Comparison of ENCODE assay signal across 8 mouse cellular contexts in the genomic region with DNA sequence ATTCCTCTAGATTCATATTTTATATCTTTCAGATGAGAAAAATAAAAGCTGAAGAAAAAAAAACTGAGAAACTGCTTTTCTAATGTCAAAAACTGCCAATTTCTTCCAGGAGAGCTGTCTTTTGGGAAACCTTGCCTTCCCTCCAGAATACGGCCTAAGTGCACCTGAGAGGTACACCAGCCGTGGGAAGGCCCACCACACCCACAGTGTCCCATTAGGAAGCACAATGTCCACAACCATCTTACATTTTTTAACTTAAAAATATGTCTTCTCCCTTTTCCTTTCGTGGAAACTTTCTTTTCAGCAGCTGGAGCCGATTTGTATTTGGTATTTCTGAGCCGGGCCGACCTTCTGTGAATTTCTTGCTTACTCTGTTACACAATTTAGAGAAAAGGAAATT. TPM values are rescaled to one million over a fixed set of nuclear protein-coding genes. Genes with fewer than 3 reads are reported as not detected.
A peak's percentile ranks its signal among the peaks of the same experiment; 100 is the strongest.
DNase-seq lines count a peak whose midpoint lies in the region; ATAC-seq and TF ChIP-seq lines count a peak whose summit lies in the region.

No protein-coding gene starts in this region.

- WGBS in spleen, adult 2 months: 23% methylated on average over 6 of the region's 6 CpGs
- WGBS in forebrain, embryonic 10.5 days: 40% methylated on average over 6 of the region's 6 CpGs
- 31% methylated on average over 6 of the region's 6 CpGs for WGBS in limb, embryonic 11.5 days
- 18% methylated on average over 6 of the region's 6 CpGs for WGBS in stomach, embryonic 15.5 days

- no peaks in the 10 kb centered on the region for H3K27me3 ChIP-seq in spleen, adult 2 months (ENCODE audit: control insufficient read depth, insufficient read depth, low read length)
- H3K27me3 ChIP-seq in forebrain, embryonic 10.5 days (ENCODE audit: poor library complexity, severe bottlenecking): no peaks in the 10 kb centered on the region
- H3K27me3 ChIP-seq in limb, embryonic 11.5 days (ENCODE audit: control insufficient read depth, insufficient read depth, low read length): no peaks in the 10 kb centered on the region
- H3K27me3 ChIP-seq in stomach, embryonic 15.5 days (replicated peaks): no peaks in the 10 kb centered on the region

- ATAC-seq in limb, embryonic 11.5 days (ENCODE audit: insufficient number of reproducible peaks, low FRiP score, low TSS enrichment, low read depth): no peak
- no peak for ATAC-seq in stomach, embryonic 15.5 days (ENCODE audit: insufficient read depth, low FRiP score, low read depth)

- DNase-seq in spleen, adult 2 months (ENCODE audit: low read depth in 1 of 2, low spot score in 2 of 2): no peak
- no peak for DNase-seq in spleen, postnatal 14 days (ENCODE audit: low spot score in 2 of 2)
- DNase-seq in forebrain, embryonic 10.5 days (ENCODE audit: extremely low spot score, low spot score): no peak
- no peak for DNase-seq in limb, embryonic 11.5 days (ENCODE audit: low spot score)
- no peak for DNase-seq in thymus, adult 18-20 months
- no peak for DNase-seq in urinary bladder, postnatal 36 days (ENCODE audit: low spot score in 2 of 2)
- no peak for DNase-seq in ovary, postnatal 14 days (ENCODE audit: low spot score)

- H3K4me1 ChIP-seq in spleen, adult 2 months (ENCODE audit: control insufficient read depth, insufficient read depth, insufficient read length): no peaks in the 10 kb centered on the region
- peaks cover 13% of the 10 kb centered on the region for H3K4me1 ChIP-seq in forebrain, embryonic 10.5 days
- peaks cover 5% of the 10 kb centered on the region; the same call in 1 of the 2 replicates for H3K4me1 ChIP-seq in limb, embryonic 11.5 days (ENCODE audit: control insufficient read depth, insufficient read depth, low read length)
- H3K4me1 ChIP-seq in stomach, embryonic 15.5 days: peaks cover 7% of the 10 kb centered on the region; the same call in 1 of the 2 replicates

- H3K4me2 ChIP-seq in limb, embryonic 11.5 days (ENCODE audit: low read depth, severe bottlenecking): peak overlapping the region; percentile 47
- peak overlapping the region; percentile 64 for H3K4me2 ChIP-seq in stomach, embryonic 15.5 days

- H3K9ac ChIP-seq in limb, embryonic 11.5 days (ENCODE audit: low read length): peak overlapping the region; percentile 49; the same call in 1 of the 2 replicates
- peak overlapping the region; percentile 80 for H3K9ac ChIP-seq in stomach, embryonic 15.5 days

- TF ChIP-seq CTCF in spleen, adult 2 months (IDR thresholded peaks at IDR 0.05; ENCODE audit: extremely low read depth, insufficient read depth, insufficient read length, insufficient replicate concordance): no peak

- H3K4me3 ChIP-seq in spleen, adult 2 months (ENCODE audit: extremely low read depth, insufficient read depth, insufficient read length): no peak overlapping the region
- peak overlapping the region; percentile 96 for H3K4me3 ChIP-seq in forebrain, embryonic 10.5 days
- peak overlapping the region; percentile 88 for H3K4me3 ChIP-seq in limb, embryonic 11.5 days (ENCODE audit: low read depth, low read length)
- peak overlapping the region; percentile 98 for H3K4me3 ChIP-seq in stomach, embryonic 15.5 days (replicated peaks)

- 0 out of 2 replicates have a peak, but pooled peaks cover 2% of the 10 kb centered on the region for H3K9me3 ChIP-seq in forebrain, embryonic 10.5 days
- no peaks in the 10 kb centered on the region for H3K9me3 ChIP-seq in limb, embryonic 11.5 days (ENCODE audit: control insufficient read depth, low read length)
- H3K9me3 ChIP-seq in stomach, embryonic 15.5 days: no peaks in the 10 kb centered on the region

- H3K36me3 ChIP-seq in spleen, adult 2 months (ENCODE audit: control insufficient read depth, insufficient read depth, low read length): peaks cover 16% of the 10 kb centered on the region
- H3K36me3 ChIP-seq in forebrain, embryonic 10.5 days (replicated peaks): peaks cover 41% of the 10 kb centered on the region
- no peaks in the 10 kb centered on the region; the same call in 1 of the 2 replicates for H3K36me3 ChIP-seq in limb, embryonic 11.5 days (ENCODE audit: control insufficient read depth, insufficient read depth, low read length)
- H3K36me3 ChIP-seq in stomach, embryonic 15.5 days: peaks cover 12% of the 10 kb centered on the region

- 0 out of 2 replicates have a peak overlapping the region, but pooled peaks have one; percentile 33 for H3K27ac ChIP-seq in spleen, adult 2 months (ENCODE audit: insufficient read depth, low read length)
- H3K27ac ChIP-seq in forebrain, embryonic 10.5 days: peak overlapping the region; percentile 96
- no peak overlapping the region for H3K27ac ChIP-seq in limb, embryonic 11.5 days (replicated peaks; ENCODE audit: low read depth, low read length)
- peak overlapping the region; percentile 35; the same call in 1 of the 2 replicates for H3K27ac ChIP-seq in stomach, embryonic 15.5 days

- no peak for TF ChIP-seq POLR2A in spleen, adult 2 months (IDR thresholded peaks at IDR 0.05; ENCODE audit: low read depth, low read length)

RNA-seq across cellular contexts. Expression of gene Tmbim7, which starts 4.4 kb away (rescaled TPM):
- polyA plus RNA-seq in spleen, adult 2 months (2012; rRNA removed): not detected in 2 replicates
- polyA plus RNA-seq in forebrain, embryonic 10.5 days (2016; fragmentation: Nextera tagmentation; extraction: Ambion mirVana): not detected in 2 replicates
- polyA plus RNA-seq in limb, embryonic 11.5 days (2014; fragmentation: Nextera tagmentation; extraction: Ambion mirVana): not detected in 2 replicates
- polyA plus RNA-seq in stomach, embryonic 15.5 days (2015; fragmentation: Nextera tagmentation; extraction: Ambion mirVana): not detected in 2 replicates

RNA-seq across cellular contexts. Expression of gene Gatad1, which starts 10.4 kb away (rescaled TPM):
- 15.8 and 21.6 TPM in 2 replicates for polyA plus RNA-seq in spleen, adult 2 months (2012; rRNA removed)
- polyA plus RNA-seq in forebrain, embryonic 10.5 days (2016; fragmentation: Nextera tagmentation; extraction: Ambion mirVana): 70.6 and 77.4 TPM in 2 replicates
- polyA plus RNA-seq in limb, embryonic 11.5 days (2014; fragmentation: Nextera tagmentation; extraction: Ambion mirVana): 70.7 and 71.3 TPM in 2 replicates
- 56.0 and 59.3 TPM in 2 replicates for polyA plus RNA-seq in stomach, embryonic 15.5 days (2015; fragmentation: Nextera tagmentation; extraction: Ambion mirVana)

RNA-seq across cellular contexts. Expression of gene Rbm48, which starts 50.2 kb away (rescaled TPM):
- 3.3 and 3.4 TPM in 2 replicates for polyA plus RNA-seq in spleen, adult 2 months (2012; rRNA removed)
- 14.3 and 15.7 TPM in 2 replicates for polyA plus RNA-seq in forebrain, embryonic 10.5 days (2016; fragmentation: Nextera tagmentation; extraction: Ambion mirVana)
- polyA plus RNA-seq in limb, embryonic 11.5 days (2014; fragmentation: Nextera tagmentation; extraction: Ambion mirVana): 14.0 and 15.4 TPM in 2 replicates
- 10.3 and 10.6 TPM in 2 replicates for polyA plus RNA-seq in stomach, embryonic 15.5 days (2015; fragmentation: Nextera tagmentation; extraction: Ambion mirVana)

RNA-seq across cellular contexts. Expression of gene Pex1, which starts 50.7 kb away (rescaled TPM):
- polyA plus RNA-seq in spleen, adult 2 months (2012; rRNA removed): 3.5 and 3.8 TPM in 2 replicates
- 15.9 and 16.3 TPM in 2 replicates for polyA plus RNA-seq in forebrain, embryonic 10.5 days (2016; fragmentation: Nextera tagmentation; extraction: Ambion mirVana)
- 13.1 and 17.4 TPM in 2 replicates for polyA plus RNA-seq in limb, embryonic 11.5 days (2014; fragmentation: Nextera tagmentation; extraction: Ambion mirVana)
- 12.9 and 16.3 TPM in 2 replicates for polyA plus RNA-seq in stomach, embryonic 15.5 days (2015; fragmentation: Nextera tagmentation; extraction: Ambion mirVana)
